Mouse (Mus musculus): ENCODE data around the gene Rps17.

Gene Rps17

GRCm38 (mm10) chr7:81331851-81332250 lies 13.2 kb downstream of the Rps17 start:
- DNase-seq (ENCODE audit: low read depth) = no peak

GRCm38 (mm10) chr7:81330767-81331166 lies 14.3 kb downstream of the Rps17 start:
- no peak for DNase-seq (ENCODE audit: low read depth)

GRCm38 (mm10) chr7:81327661-81328060 lies 17.4 kb downstream of the Rps17 start:
- DNase-seq (ENCODE audit: low read depth) = no peak

GRCm38 (mm10) chr7:81326859-81327258 lies 18.2 kb downstream of the Rps17 start:
- DNase-seq (ENCODE audit: low read depth) = no peak

GRCm38 (mm10) chr7:81326043-81326442 lies 19.0 kb downstream of the Rps17 start:
- no peak for DNase-seq (ENCODE audit: low read depth)

- no peak for DNase-seq (ENCODE audit: low read depth)
Observed at GRCm38 (mm10) chr7:81321776-81322175, 23.3 kb downstream of the Rps17 start.

GRCm38 (mm10) chr7:81319749-81320148 lies 25.3 kb downstream of the Rps17 start:
- DNase-seq (ENCODE audit: low read depth) = peak; percentile 79

- peak; percentile 70 for DNase-seq (ENCODE audit: low read depth)
Observed at GRCm38 (mm10) chr7:81315583-81315982, 29.5 kb downstream of the Rps17 start.

- no peak for DNase-seq (ENCODE audit: low read depth)
Observed at GRCm38 (mm10) chr7:81311581-81311980, 33.5 kb downstream of the Rps17 start.

- no peak for DNase-seq (ENCODE audit: low read depth)
Observed at GRCm38 (mm10) chr7:81311130-81311529, 33.9 kb downstream of the Rps17 start.

GRCm38 (mm10) chr7:81309247-81309646 lies 35.8 kb downstream of the Rps17 start:
- DNase-seq (ENCODE audit: low read depth) = no peak

- no peak for DNase-seq (ENCODE audit: low read depth)
Observed at GRCm38 (mm10) chr7:81307735-81308134, 37.3 kb downstream of the Rps17 start.

GRCm38 (mm10) chr7:81304675-81305074 lies 40.4 kb downstream of the Rps17 start:
- DNase-seq (ENCODE audit: low read depth) = no peak

- DNase-seq (ENCODE audit: low read depth) = no peak
Observed at GRCm38 (mm10) chr7:81304100-81304499, 41.0 kb downstream of the Rps17 start.

- DNase-seq (ENCODE audit: low read depth) = no peak
Observed at GRCm38 (mm10) chr7:81303682-81304081, 41.4 kb downstream of the Rps17 start.

GRCm38 (mm10) chr7:81301323-81301722 lies 43.7 kb downstream of the Rps17 start:
- DNase-seq (ENCODE audit: low read depth) = no peak

GRCm38 (mm10) chr7:81298206-81298605 lies 46.8 kb downstream of the Rps17 start:
- no peak for DNase-seq (ENCODE audit: low read depth)

GRCm38 (mm10) chr7:81295169-81295568 lies 49.9 kb downstream of the Rps17 start:
- no peak for DNase-seq (ENCODE audit: low read depth)
